Mouse (Mus musculus) activated CD4-positive, CD25-positive, alpha-beta regulatory T cell, adult 9 weeks (primary cell): ENCODE results near the gene Mark3. TPM values are rescaled to one million over a fixed set of nuclear protein-coding genes. Genes with fewer than 3 reads are reported as not detected.

Source experiments
- polyA plus RNA-seq: library from polyadenylated mRNA; unstranded; fragments of 100-300 nt; shearing (Covaris generic); gene quantifications from one replicate; pipeline ENCODE4 v1.2.1, GENCODE M21; 2017

The Mark3 gene
- 13.5 TPM for polyA plus RNA-seq

GRCm38 (mm10) chr12:111574074-111574886 is at the start of gene Mark3:
TSS of gene Mark3 (plus strand) at chr12:111574523.

GRCm38 (mm10) chr12:111537796-111538291 is 36.5 kb upstream of the Mark3 start, which contains the start of gene Eif5:
TSS of gene Eif5 (plus strand) at chr12:111538016.

GRCm38 (mm10) chr12:111672176-111672575 is 97.9 kb downstream of the Mark3 start, which contains the start of gene Ckb:
TSS of gene Ckb (minus strand) at chr12:111672338.

GRCm38 (mm10) chr12:111677882-111678669 is 103.8 kb downstream of the Mark3 start, which contains the start of gene Trmt61a:
TSS of gene Trmt61a (plus strand) at chr12:111678105.

Other genes with a start within 250 kb of the Mark3 start
- 0.26 TPM for gene Cdc42bpb, start 196.8 kb upstream of the Mark3 start, polyA plus RNA-seq
- not detected for gene Lbhd2, start 167.7 kb upstream of the Mark3 start, polyA plus RNA-seq
- gene Exoc3l4, start 157.5 kb upstream of the Mark3 start, polyA plus RNA-seq, result not detected
- not detected for gene Tnfaip2, start 132.1 kb upstream of the Mark3 start, polyA plus RNA-seq
- not detected for gene Gm266, start 88.7 kb upstream of the Mark3 start, polyA plus RNA-seq
- 159 TPM for gene Eif5, start 36.5 kb upstream of the Mark3 start, polyA plus RNA-seq
- 40.5 TPM for gene Ckb, start 97.8 kb downstream of the Mark3 start, polyA plus RNA-seq
- gene Trmt61a, start 103.6 kb downstream of the Mark3 start, polyA plus RNA-seq, result 20.0 TPM
- 36.4 TPM for gene Bag5, start 138.7 kb downstream of the Mark3 start, polyA plus RNA-seq
- gene Apopt1, start 138.7 kb downstream of the Mark3 start, polyA plus RNA-seq, result 51.3 TPM
- gene Klc1, start 184.3 kb downstream of the Mark3 start, polyA plus RNA-seq, result 19.3 TPM
- gene Xrcc3, start 239.3 kb downstream of the Mark3 start, polyA plus RNA-seq, result 4.5 TPM
- gene Zfyve21, start 239.6 kb downstream of the Mark3 start, polyA plus RNA-seq, result 10.0 TPM